Mouse (Mus musculus) adrenal gland, postnatal 36 days (tissue): ENCODE data around the gene Irx4. TPM values are rescaled to one million over a fixed set of nuclear protein-coding genes. Genes with fewer than 3 reads are reported as not detected.

Experiments used
- total RNA-seq, 2 experiments: library from RNA; stranded (reverse); gene quantifications; 2 replicates each; pipeline ENCODE4 v1.2.3; 2021

Gene Irx4
- total RNA-seq, 2 experiments from 2014 or later, result not detected

Other genes with a start within 250 kb of the Irx4 start
- gene Mrpl36, start 68.0 kb downstream of the Irx4 start, total RNA-seq, result 10 to 100 TPM; 62.3 to 68.9 TPM
- gene Ndufs6, start 68.1 kb downstream of the Irx4 start, total RNA-seq, result 100 to 1,000 TPM; 240 to 275 TPM
- gene Lpcat1, start 206.7 kb downstream of the Irx4 start, total RNA-seq, result 10 to 100 TPM; 15.5 to 15.9 TPM